Mouse (Mus musculus) MEL (cell line): ENCODE results near the gene Nptx1. TPM values are rescaled to one million over a fixed set of nuclear protein-coding genes. Genes with fewer than 3 reads are reported as not detected.

Experiments
- DNase-seq: peaks from one replicate; pipeline ENCODE4 v3.0.0; 2011; ENCODE audit warnings: low read depth, low spot score
- H3K27ac ChIP-seq: 2 replicates; pipeline ENCODE4 v1.5.1; 2012; ENCODE audit warnings: low read depth, mild to moderate bottlenecking, control low read depth, low read length, moderate library complexity; ENCODE audit not compliant: control insufficient read depth
- H3K27me3 ChIP-seq, 2 experiments: fragments of 150-350 bp in 1 of 2; sonication (generic) in 1 of 2; 2 replicates each; pipeline ENCODE4 v1.6.1; 2012; ENCODE audit warnings: low read length in 2 of 2, mild to moderate bottlenecking in 2 of 2, improper control_type of control experiment in 1 of 2, moderate library complexity in 1 of 2; ENCODE audit not compliant: insufficient read depth in 2 of 2, control insufficient read depth in 1 of 2
- H3K36me3 ChIP-seq, 2 experiments: 2 replicates each; pipeline ENCODE4 v1.6.1; 2012 to 2014; ENCODE audit warnings: low read length in 2 of 2, improper control_type of control experiment in 1 of 2, inconsistent platforms in 1 of 2, mild to moderate bottlenecking in 1 of 2; ENCODE audit not compliant: insufficient read depth in 2 of 2, control insufficient read depth in 1 of 2
- H3K4me1 ChIP-seq, 2 experiments: fragments of 150-350 bp in 1 of 2; sonication (generic) in 1 of 2; 2 replicates each; pipeline ENCODE4 v1.6.1; 2012; ENCODE audit warnings: low read length in 2 of 2, improper control_type of control experiment in 1 of 2, mild to moderate bottlenecking in 1 of 2; ENCODE audit not compliant: insufficient read depth in 2 of 2, control insufficient read depth in 1 of 2
- H3K4me3 ChIP-seq, 2 experiments: fragments of 150-350 bp in 1 of 2; sonication (generic) in 1 of 2; 2 replicates each; pipeline ENCODE4 v1.5.1; 2012; ENCODE audit warnings: low read depth in 2 of 2, low read length in 2 of 2, mild to moderate bottlenecking in 2 of 2, moderate library complexity in 2 of 2, control low read depth in 1 of 2, improper control_type of control experiment in 1 of 2; ENCODE audit not compliant: control insufficient read depth in 1 of 2, insufficient read depth in 1 of 2
- H3K79me2 ChIP-seq: 2 replicates; pipeline ENCODE4 v1.6.1; 2012; ENCODE audit warnings: mild to moderate bottlenecking, low read length, moderate library complexity; ENCODE audit not compliant: control insufficient read depth, poor library complexity, insufficient read depth
- H3K9ac ChIP-seq: 2 replicates; pipeline ENCODE4 v1.6.1; 2012; ENCODE audit warnings: low read depth, mild to moderate bottlenecking, control low read depth, low read length, moderate library complexity; ENCODE audit not compliant: control insufficient read depth, poor library complexity, severe bottlenecking
- H3K9me3 ChIP-seq: fragments of 150-350 bp; sonication (generic); replicated peaks from 2 replicates; pipeline ENCODE4 v1.6.1; 2012; ENCODE audit warnings: mild to moderate bottlenecking, low read length, improper control_type of control experiment, moderate library complexity; ENCODE audit not compliant: insufficient read depth
- BHLHE40 ChIP-seq: IDR thresholded peaks from 2 replicates; pipeline ENCODE4 v1.6.1; 2012; ENCODE audit warnings: low read depth, mild to moderate bottlenecking, inconsistent platforms, low read length, improper control_type of control experiment, borderline replicate concordance
- CHD2 ChIP-seq: IDR thresholded peaks from 2 replicates; pipeline ENCODE4 v1.6.1; 2011; ENCODE audit warnings: low read length, improper control_type of control experiment
- CTCF ChIP-seq, 3 experiments: IDR thresholded peaks in 2 of 3; conservative IDR thresholded peaks in 1 of 3; 2 replicates each; pipeline ENCODE4 v1.5.1; 2011 to 2012; ENCODE audit warnings: low read length in 3 of 3, low read depth in 2 of 3, mild to moderate bottlenecking in 2 of 3, improper control_type of control experiment in 1 of 3, inconsistent platforms in 1 of 3, mixed read lengths in 1 of 3, moderate library complexity in 1 of 3; ENCODE audit not compliant: control insufficient read depth in 1 of 3, insufficient read depth in 1 of 3, poor library complexity in 1 of 3, severe bottlenecking in 1 of 3
- ELF1 ChIP-seq: IDR thresholded peaks from 2 replicates; pipeline ENCODE4 v1.6.1; 2014; ENCODE audit warnings: low read depth, mild to moderate bottlenecking, inconsistent platforms, low read length, improper control_type of control experiment, moderate library complexity
- GABPA ChIP-seq: IDR thresholded peaks from 2 replicates; pipeline ENCODE4 v1.6.1; 2012; ENCODE audit warnings: low read depth, mild to moderate bottlenecking, inconsistent platforms, low read length, improper control_type of control experiment, moderate library complexity
- GATA1 ChIP-seq: IDR thresholded peaks from 2 replicates; pipeline ENCODE4 v1.6.1; 2011; ENCODE audit warnings: low read depth, low read length, improper control_type of control experiment
- HCFC1 ChIP-seq: IDR thresholded peaks from 2 replicates; pipeline ENCODE4 v1.6.1; 2012; ENCODE audit warnings: low read depth, mild to moderate bottlenecking, inconsistent platforms, low read length, improper control_type of control experiment, moderate library complexity
- JUND ChIP-seq: IDR thresholded peaks from 2 replicates; pipeline ENCODE4 v1.6.1; 2011; ENCODE audit warnings: low read depth, mild to moderate bottlenecking, improper control_type of control experiment, low read length
- KAT2A ChIP-seq: conservative IDR thresholded peaks from 2 replicates; pipeline ENCODE4 v1.6.1; 2012; ENCODE audit warnings: low read depth, low read length, improper control_type of control experiment, inconsistent platforms
- MAFK ChIP-seq: IDR thresholded peaks from 2 replicates; pipeline ENCODE4 v1.6.1; 2011; ENCODE audit warnings: low read depth, mild to moderate bottlenecking, low read length, improper control_type of control experiment, borderline replicate concordance
- MAX ChIP-seq: IDR thresholded peaks from 2 replicates; pipeline ENCODE4 v1.6.1; 2011; ENCODE audit warnings: low read length, improper control_type of control experiment
- MEF2A ChIP-seq: IDR thresholded peaks from 2 replicates; pipeline ENCODE4 v1.6.1; 2014; ENCODE audit warnings: low read depth, mild to moderate bottlenecking, inconsistent platforms, low read length, improper control_type of control experiment; ENCODE audit not compliant: poor library complexity, insufficient replicate concordance, severe bottlenecking; ENCODE audit errors: extremely low read depth
- MYB ChIP-seq: IDR thresholded peaks from 2 replicates; pipeline ENCODE4 v1.6.1; 2011; ENCODE audit warnings: mild to moderate bottlenecking, low read depth, low read length, improper control_type of control experiment
- NRF1 ChIP-seq: IDR thresholded peaks from 2 replicates; pipeline ENCODE4 v1.6.1; 2014; ENCODE audit warnings: low read depth, mild to moderate bottlenecking, inconsistent platforms, low read length, improper control_type of control experiment, moderate library complexity; ENCODE audit not compliant: poor library complexity, insufficient read depth, severe bottlenecking
- POLR2A ChIP-seq, 2 experiments: IDR thresholded peaks; 2 replicates each; pipeline ENCODE4 v1.6.1; 2011 to 2012; ENCODE audit warnings: low read length in 2 of 2, mild to moderate bottlenecking in 2 of 2, control low read depth in 1 of 2, improper control_type of control experiment in 1 of 2, low read depth in 1 of 2, moderate library complexity in 1 of 2; ENCODE audit not compliant: control insufficient read depth in 1 of 2, insufficient read depth in 1 of 2, poor library complexity in 1 of 2
- POLR2AphosphoS2 ChIP-seq: IDR thresholded peaks from 2 replicates; pipeline ENCODE4 v1.6.1; 2011; ENCODE audit warnings: low read length, improper control_type of control experiment
- POLR2AphosphoS5 ChIP-seq: IDR thresholded peaks from 2 replicates; pipeline ENCODE4 v1.6.1; 2012; ENCODE audit warnings: low read depth, borderline replicate concordance, mild to moderate bottlenecking, inconsistent platforms, low read length, moderate library complexity, mixed read lengths
- RAD21 ChIP-seq: IDR thresholded peaks from 2 replicates; pipeline ENCODE4 v1.6.1; 2011; ENCODE audit warnings: mild to moderate bottlenecking, low read depth, low read length, improper control_type of control experiment
- RCOR1 ChIP-seq: IDR thresholded peaks from 2 replicates; pipeline ENCODE4 v1.6.1; 2012; ENCODE audit warnings: low read depth, mild to moderate bottlenecking, inconsistent platforms, low read length, improper control_type of control experiment
- SIN3A ChIP-seq: IDR thresholded peaks from 2 replicates; pipeline ENCODE4 v1.6.1; 2012; ENCODE audit warnings: low read length, improper control_type of control experiment, inconsistent platforms
- SMC3 ChIP-seq: IDR thresholded peaks from 2 replicates; pipeline ENCODE4 v1.6.1; 2011; ENCODE audit warnings: low read depth, low read length, improper control_type of control experiment
- TAL1 ChIP-seq: IDR thresholded peaks from 2 replicates; pipeline ENCODE4 v1.6.1; 2012; ENCODE audit warnings: mild to moderate bottlenecking, inconsistent platforms, low read length, moderate library complexity, mixed read lengths
- TBP ChIP-seq: IDR thresholded peaks from 2 replicates; pipeline ENCODE4 v1.8.0; 2011; ENCODE audit warnings: low read depth, low read length, improper control_type of control experiment
- TCF12 ChIP-seq: IDR thresholded peaks from 2 replicates; pipeline ENCODE4 v1.6.1; 2014; ENCODE audit warnings: low read depth, mild to moderate bottlenecking, inconsistent platforms, low read length, improper control_type of control experiment, moderate library complexity
- USF1 ChIP-seq: IDR thresholded peaks from 2 replicates; pipeline ENCODE4 v1.6.1; 2014; ENCODE audit warnings: low read depth, mild to moderate bottlenecking, inconsistent platforms, low read length, improper control_type of control experiment, moderate library complexity
- USF2 ChIP-seq, 2 experiments: IDR thresholded peaks; 2 replicates each; pipeline ENCODE4 v1.6.1; 2011 to 2012; ENCODE audit warnings: improper control_type of control experiment in 2 of 2, low read length in 2 of 2, borderline replicate concordance in 1 of 2, inconsistent platforms in 1 of 2, low read depth in 1 of 2, mild to moderate bottlenecking in 1 of 2; ENCODE audit not compliant: insufficient read depth in 1 of 2
- ZC3H11A ChIP-seq: IDR thresholded peaks from 2 replicates; pipeline ENCODE4 v1.6.1; 2012; ENCODE audit warnings: low read depth, mild to moderate bottlenecking, inconsistent platforms, low read length, improper control_type of control experiment
- ZMIZ1 ChIP-seq: IDR thresholded peaks from 2 replicates; pipeline ENCODE4 v1.6.1; 2012; ENCODE audit warnings: low read depth, mild to moderate bottlenecking, inconsistent platforms, low read length, improper control_type of control experiment, moderate library complexity
- ZNF384 ChIP-seq: IDR thresholded peaks from 2 replicates; pipeline ENCODE4 v1.6.1; 2012; ENCODE audit warnings: low read depth, mild to moderate bottlenecking, inconsistent platforms, low read length, improper control_type of control experiment
- polyA plus RNA-seq, 2 experiments: library from polyadenylated mRNA; stranded (reverse) in 1 of 2; unstranded in 1 of 2; fragments of >175 nt in 1 of 2; fragments of >200 nt in 1 of 2; gene quantifications; 2 replicates each; pipeline versions ENCODE4 v1.2.1 to v1.2.4; 2012; ENCODE audit warnings: low replicate concordance in 2 of 2, low read depth in 1 of 2; ENCODE audit not compliant: insufficient read length in 2 of 2, insufficient read depth in 1 of 2, missing spikeins in 1 of 2
- total RNA-seq: library from RNA; depleted of rRNA; stranded (reverse); fragments of 300-350 nt; gene quantifications from 2 replicates; pipeline ENCODE4 v1.2.3, GENCODE M21; 2012

Gene Nptx1
- total and polyA plus RNA-seq, 3 experiments = not detected

- H3K79me2 ChIP-seq = no peaks in the 10 kb centered on the region
- no peak for TF ChIP-seq POLR2A (IDR thresholded peaks at IDR 0.05; ENCODE audit: control insufficient read depth in 1 of 2, insufficient read depth in 1 of 2, low read depth in 1 of 2, low read length in 2 of 2, poor library complexity in 1 of 2)
- no peak for TF ChIP-seq MYB
- TF ChIP-seq ZNF384 = no peak
- TF ChIP-seq TCF12 = no peak
- TF ChIP-seq NRF1 = no peak
- TF ChIP-seq JUND = no peak
- TF ChIP-seq ZC3H11A = no peak
- no peak for TF ChIP-seq CTCF (IDR thresholded peaks at IDR 0.05 in 2 of 3, conservative IDR thresholded peaks at IDR 0.05 in 1 of 3; ENCODE audit: control insufficient read depth in 1 of 3, insufficient read depth in 1 of 3, low read depth in 2 of 3, low read length in 3 of 3, poor library complexity in 1 of 3, severe bottlenecking in 1 of 3)
- TF ChIP-seq RAD21 = no peak
- no peak for TF ChIP-seq CHD2
- no peak for TF ChIP-seq POLR2AphosphoS5
- no peak for TF ChIP-seq USF2 (IDR thresholded peaks at IDR 0.05; ENCODE audit: borderline replicate concordance in 1 of 2, insufficient read depth in 1 of 2, low read depth in 1 of 2, low read length in 2 of 2)
- no peak for TF ChIP-seq TAL1
- no peak for TF ChIP-seq MEF2A
- TF ChIP-seq ZMIZ1 = no peak
- TF ChIP-seq GATA1 = no peak
- no peak for TF ChIP-seq TBP
- no peak for TF ChIP-seq MAX
- H3K27ac ChIP-seq = no peak overlapping the region
- H3K27me3 ChIP-seq = peaks cover 8 to 12% of the 10 kb centered on the region in 2 experiments
- DNase-seq = no peak
- no peak overlapping the region for H3K9ac ChIP-seq
- no peaks in the 10 kb centered on the region for H3K4me1 ChIP-seq
- H3K4me3 ChIP-seq = no peak overlapping the region
- H3K36me3 ChIP-seq = no peaks in the 10 kb centered on the region
- no peaks in the 10 kb centered on the region for H3K9me3 ChIP-seq
Observed at GRCm38 (mm10) chr11:119514108-119514860, 33.3 kb downstream of the Nptx1 start.

- no peak overlapping the region for H3K27ac ChIP-seq
- H3K4me1 ChIP-seq = no peaks in the 10 kb centered on the region
- no peaks in the 10 kb centered on the region for H3K79me2 ChIP-seq
- no peak overlapping the region for H3K9ac ChIP-seq
- TF ChIP-seq MAX (no peak), TCF12 (no peak), GABPA (no peak), ELF1 (no peak), SMC3 (no peak), BHLHE40 (no peak), MAFK (no peak), NRF1 (no peak), KAT2A (no peak), ZNF384 (no peak), RCOR1 (no peak), TBP (no peak), USF1 (no peak), SIN3A (no peak), POLR2AphosphoS2 (no peak), POLR2AphosphoS5 (no peak), HCFC1 (no peak), CTCF (IDR thresholded peaks at IDR 0.05 in 2 of 3, conservative IDR thresholded peaks at IDR 0.05 in 1 of 3; ENCODE audit: control insufficient read depth in 1 of 3, insufficient read depth in 1 of 3, low read depth in 2 of 3, low read length in 3 of 3, poor library complexity in 1 of 3, severe bottlenecking in 1 of 3) (no peak)
- no peaks in the 10 kb centered on the region for H3K36me3 ChIP-seq
- no peak for DNase-seq
- no peaks in the 10 kb centered on the region for H3K9me3 ChIP-seq
- no peak overlapping the region for H3K4me3 ChIP-seq
- peaks cover 0 to 3% of the 10 kb centered on the region in 2 experiments; a peak in 2 of 4 replicates for H3K27me3 ChIP-seq
Observed at GRCm38 (mm10) chr11:119513038-119513659, 34.4 kb downstream of the Nptx1 start.
